8 mouse cellular contexts compared by ENCODE assay signal in the genomic region with DNA sequence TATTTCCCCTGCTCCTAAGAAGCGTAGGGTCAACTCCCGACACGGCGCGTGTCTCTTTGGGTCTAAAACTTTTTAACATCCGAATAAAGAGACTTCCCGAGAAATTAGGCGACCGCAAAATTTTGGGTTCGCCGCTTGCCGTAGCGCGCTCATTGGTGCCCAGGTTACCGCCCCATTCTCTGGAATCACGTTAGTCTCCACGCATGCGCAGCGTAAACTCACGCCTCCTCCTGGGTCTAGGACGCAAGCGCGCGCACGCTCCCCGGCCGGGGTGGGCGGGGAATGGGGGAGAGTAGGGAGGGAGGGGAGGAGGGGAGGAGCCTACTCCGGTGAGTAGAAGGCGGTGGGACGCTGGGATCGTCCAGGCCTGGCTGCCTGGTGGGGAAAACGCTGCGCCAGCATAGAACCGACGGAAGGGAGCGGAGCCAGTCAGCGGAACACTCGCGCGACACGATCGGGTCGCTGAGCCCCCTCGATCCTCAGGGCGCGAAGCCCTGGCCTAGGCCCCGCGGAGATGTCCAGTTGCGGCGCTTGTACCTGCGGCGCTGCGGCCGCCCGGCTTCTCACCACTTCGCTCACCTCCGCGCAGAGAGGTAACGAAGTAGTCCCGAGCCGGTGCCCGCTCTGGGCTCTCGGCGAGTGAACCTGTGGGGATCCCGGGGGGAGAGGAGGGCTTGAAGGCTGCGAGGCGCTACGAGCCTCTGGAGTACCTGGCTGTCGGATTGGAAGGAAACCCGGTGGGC. TPM values are rescaled to one million over a fixed set of nuclear protein-coding genes. Genes with fewer than 3 reads are reported as not detected.
DNase-seq lines count a peak whose midpoint lies in the region; ATAC-seq and TF ChIP-seq lines count a peak whose summit lies in the region.

A gene (plus strand): TSS at position 288 of the 743 bp plus-strand sequence.

- H3K27me3 ChIP-seq in Patski = no peaks in the 10 kb centered on the region
- H3K27me3 ChIP-seq in hindbrain, embryonic 13.5 days = no peaks in the 10 kb centered on the region

- in situ Hi-C loops in Patski (cut with MboI; ENCODE audit: low pct_unique_long_range_greater_than_20kb) = no loop called here

- POLR2A ChIA-PET in Patski (lab: Charles Lee) = interaction anchor here (0.6 kb wide), 1 partner anchor 768 kb away, joined by 4 read pairs; no protein-coding TSS in a partner anchor

- H3K4me2 ChIP-seq in hindbrain, embryonic 13.5 days = peak within 1 kb of the TSS; percentile 89

- H3K4me1 ChIP-seq in hindbrain, embryonic 13.5 days (replicated peaks) = peaks cover 25% of the 10 kb centered on the region

- H3K9ac ChIP-seq in hindbrain, embryonic 13.5 days = peak within 1 kb of the TSS; percentile 94

- H3K9me3 ChIP-seq in hindbrain, embryonic 13.5 days = no peaks in the 10 kb centered on the region

- peak within 1 kb of the TSS; percentile 90 for H3K27ac ChIP-seq in hindbrain, embryonic 13.5 days

- no peak for TF ChIP-seq CTCF in Patski (IDR thresholded peaks at IDR 0.05)

- peak within 1 kb of the TSS; percentile 95 for H3K4me3 ChIP-seq in hindbrain, embryonic 13.5 days

- peak; percentile 78 for ATAC-seq in Patski
- ATAC-seq in hindbrain, embryonic 13.5 days (ENCODE audit: low FRiP score) = peak; percentile 94

- CTCF ChIA-PET in Patski (lab: Charles Lee) = no interaction called here

- WGBS in hindbrain, embryonic 13.5 days = under 1% methylated on average over 68 of the region's 71 CpGs

- H3K36me3 ChIP-seq in hindbrain, embryonic 13.5 days = peaks cover 9% of the 10 kb centered on the region

- DNase-seq in Patski (ENCODE audit: low read depth, low spot score) = peak; percentile 90
- DNase-seq in cerebellum, postnatal 14 days = peak; percentile 98 to 99
- peak; percentile 95 to 96 for DNase-seq in frontal cortex, postnatal 14 days (ENCODE audit: low spot score in 2 of 2)
- peak; percentile 90 to 95 for DNase-seq in layer of hippocampus, postnatal 25 days (ENCODE audit: extremely low spot score in 1 of 2, low spot score in 1 of 2)
- DNase-seq in lung, postnatal 25 days (ENCODE audit: low spot score) = peak; percentile 98
- DNase-seq in retina, embryonic 14.5 days (ENCODE audit: low spot score) = peak; percentile 99
- DNase-seq in thymus, postnatal 4 days = peak; percentile 98

RNA-seq across cellular contexts. Expression of the gene that starts here (rescaled TPM):
- 39.2 TPM for polyA plus RNA-seq in Patski (2021)
- 40.9 and 46.8 TPM in 2 replicates for polyA plus RNA-seq in hindbrain, embryonic 13.5 days (2015; fragmentation: Nextera tagmentation; extraction: Ambion mirVana)
- total RNA-seq in layer of hippocampus, postnatal 25 days (2021) = 10 to 100 TPM; 32.8 to 33.3 TPM

Comparison
In these comparisons a context has a peak if more than half of its experiments do, and no peak if none do; other contexts are left out.
1. Peak in every context shown above with its lines: DNase-seq, ATAC-seq, H3K4me3 ChIP-seq and H3K27ac ChIP-seq.